Mouse (Mus musculus) kidney, adult 18-20 months (tissue): ENCODE results near the gene Plekhh3.

ENCODE experiments used
- DNase-seq: peaks from one replicate; pipeline ENCODE4 v3.0.0; 2021

The Plekhh3 gene

GRCm38 (mm10) chr11:101170811-101171610 is at the start of gene Plekhh3:
Gene Plekhh3 (minus strand): TSS chr11:101171351.
- peak; percentile 92 for DNase-seq

- DNase-seq = no peak
These were observed 49.7 kb upstream of the Plekhh3 start for GRCm38 (mm10) chr11:101220853-101221252.

GRCm38 (mm10) chr11:101218436-101219055 is 47.4 kb upstream of the Plekhh3 start:
- peak; percentile 47 for DNase-seq

GRCm38 (mm10) chr11:101216936-101217335 is 45.8 kb upstream of the Plekhh3 start:
- DNase-seq = peak; percentile 27

- DNase-seq = peak; percentile 35
These were observed 40.8 kb upstream of the Plekhh3 start for GRCm38 (mm10) chr11:101211970-101212369.

GRCm38 (mm10) chr11:101200986-101201385 is 29.8 kb upstream of the Plekhh3 start:
- no peak for DNase-seq

GRCm38 (mm10) chr11:101199555-101199954 is 28.4 kb upstream of the Plekhh3 start:
- DNase-seq = no peak

GRCm38 (mm10) chr11:101196175-101196574 is 25.0 kb upstream of the Plekhh3 start:
- DNase-seq = no peak

GRCm38 (mm10) chr11:101195571-101195970 is 24.4 kb upstream of the Plekhh3 start:
- no peak for DNase-seq

- no peak for DNase-seq
These were observed 23.9 kb upstream of the Plekhh3 start for GRCm38 (mm10) chr11:101195101-101195500.

GRCm38 (mm10) chr11:101194643-101195042 is 23.5 kb upstream of the Plekhh3 start:
- DNase-seq = no peak

- DNase-seq = no peak
These were observed 23.0 kb upstream of the Plekhh3 start for GRCm38 (mm10) chr11:101194137-101194536.

GRCm38 (mm10) chr11:101193076-101193475 is 21.9 kb upstream of the Plekhh3 start:
- no peak for DNase-seq

- DNase-seq = no peak
These were observed 21.5 kb upstream of the Plekhh3 start for GRCm38 (mm10) chr11:101192646-101193045.

GRCm38 (mm10) chr11:101191919-101192470 is 20.8 kb upstream of the Plekhh3 start:
- no peak for DNase-seq

GRCm38 (mm10) chr11:101190913-101191907 is 20.1 kb upstream of the Plekhh3 start:
- no peak for DNase-seq

GRCm38 (mm10) chr11:101190181-101190912 is 19.2 kb upstream of the Plekhh3 start:
- no peak for DNase-seq

GRCm38 (mm10) chr11:101189495-101190180 is 18.5 kb upstream of the Plekhh3 start:
- no peak for DNase-seq

- DNase-seq = no peak
These were observed 17.1 kb upstream of the Plekhh3 start for GRCm38 (mm10) chr11:101188166-101188805.

GRCm38 (mm10) chr11:101187541-101187940 is 16.4 kb upstream of the Plekhh3 start:
- no peak for DNase-seq
